Mouse (Mus musculus): ENCODE results near the gene Cfap52. TPM values are rescaled to one million over a fixed set of nuclear protein-coding genes. Genes with fewer than 3 reads are reported as not detected.

Cfap52 gene
- polyA plus RNA-seq, 1 experiment, result 0.04 TPM

DNA sequence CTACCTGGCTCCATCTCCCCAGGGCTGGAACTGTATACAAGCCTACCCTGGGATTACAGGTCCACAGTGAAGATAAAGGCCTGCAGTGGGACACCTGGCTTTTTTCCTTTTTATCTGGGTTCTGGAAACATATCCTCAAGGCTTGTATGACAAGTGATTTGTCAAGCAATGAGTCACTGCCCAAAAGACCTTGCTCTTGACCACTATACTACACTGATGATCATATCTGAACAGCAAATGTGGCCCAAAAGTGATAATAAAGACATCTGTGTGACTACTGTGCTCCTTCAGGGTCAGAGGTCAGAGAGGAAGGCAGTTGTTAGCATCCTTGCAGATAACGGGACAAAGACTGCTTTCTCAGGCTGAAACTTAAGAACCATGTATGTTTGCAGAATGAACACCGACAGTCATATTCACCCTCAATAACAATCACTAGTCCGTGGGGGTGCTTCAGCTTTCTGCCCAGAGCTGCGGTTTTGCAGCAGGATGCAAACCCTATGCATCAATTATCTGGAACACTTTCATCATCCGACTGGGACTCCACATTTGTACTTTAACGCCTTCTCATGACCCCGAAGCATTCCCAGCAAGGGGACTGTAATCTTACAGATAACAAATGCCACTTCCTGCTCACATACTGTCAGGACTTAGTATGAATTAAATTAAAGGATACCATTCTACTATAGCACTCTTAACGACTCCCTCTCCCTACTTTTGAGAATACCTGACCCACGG, 45.1 kb downstream of the Cfap52 start:
- Histone ChIP-seq H3K79me3 (ENCODE audit: low read depth) (no peaks in the 10 kb centered on the region), H3K27me3 (ENCODE audit: control insufficient read depth, insufficient read depth, insufficient read length) (no peaks in the 10 kb centered on the region), H3K4me3 (ENCODE audit: insufficient read depth, poor library complexity, severe bottlenecking) (peak overlapping the region; percentile 48), H3K36me3 (ENCODE audit: control insufficient read depth, insufficient read depth) (no peaks in the 10 kb centered on the region), H3K79me2 (ENCODE audit: control insufficient read depth, insufficient read depth) (peaks cover 9% of the 10 kb centered on the region), H3ac (ENCODE audit: control insufficient read depth, insufficient read length, low read depth) (peak overlapping the region; percentile 23)
- TF ChIP-seq FOSL1 (IDR thresholded peaks at IDR 0.05; ENCODE audit: insufficient read depth, low read length, poor library complexity, severe bottlenecking) (peak; percentile 87), CTCF (IDR thresholded peaks at IDR 0.05; ENCODE audit: control insufficient read depth, insufficient read depth, insufficient read length) (no peak), CEBPB (IDR thresholded peaks at IDR 0.05; ENCODE audit: low read depth) (peak; percentile 62), MAX (IDR thresholded peaks at IDR 0.05) (peak; percentile 35), MYOG (IDR thresholded peaks at IDR 0.05; ENCODE audit: control insufficient read depth, extremely low read depth, insufficient read length) (no peak), USF1 (IDR thresholded peaks at IDR 0.05; ENCODE audit: low read depth) (no peak), MYOD1 (IDR thresholded peaks at IDR 0.05; ENCODE audit: control insufficient read depth, insufficient read length, low read depth) (peak; percentile 66)

DNA sequence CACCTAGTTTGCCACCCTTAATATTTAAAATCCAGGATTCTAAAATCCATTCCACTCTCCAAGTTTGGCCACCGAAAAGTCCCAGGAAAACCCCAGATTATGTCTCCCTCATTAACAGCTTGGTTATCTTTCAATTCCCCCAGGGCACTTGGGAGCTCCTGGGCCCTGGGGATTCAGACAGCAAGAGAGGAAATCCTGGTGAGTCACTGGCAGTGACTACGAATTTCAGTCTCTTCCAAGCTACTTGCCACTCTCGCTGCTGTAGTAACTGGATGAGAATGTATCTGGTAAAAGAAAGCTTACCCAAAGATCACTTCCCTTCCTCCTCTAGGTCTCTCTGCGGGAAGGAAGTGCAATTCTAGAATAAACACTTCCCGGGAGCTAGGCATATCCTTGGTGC, 45.9 kb downstream of the Cfap52 start:
- Histone ChIP-seq H3K27me3 (ENCODE audit: control insufficient read depth, insufficient read depth, insufficient read length) (no peaks in the 10 kb centered on the region), H3K79me2 (ENCODE audit: control insufficient read depth, insufficient read depth) (peaks cover 9% of the 10 kb centered on the region), H3K36me3 (ENCODE audit: control insufficient read depth, insufficient read depth) (no peaks in the 10 kb centered on the region), H3ac (ENCODE audit: control insufficient read depth, insufficient read length, low read depth) (no peak overlapping the region), H3K79me3 (ENCODE audit: low read depth) (no peaks in the 10 kb centered on the region), H3K4me3 (ENCODE audit: insufficient read depth, poor library complexity, severe bottlenecking) (no peak overlapping the region)
- no peak for TF ChIP-seq USF1 (IDR thresholded peaks at IDR 0.05; ENCODE audit: low read depth)
- no peak for TF ChIP-seq CEBPB (IDR thresholded peaks at IDR 0.05; ENCODE audit: low read depth)
- peak; percentile 34 for TF ChIP-seq MYOD1 (IDR thresholded peaks at IDR 0.05; ENCODE audit: control insufficient read depth, insufficient read length, low read depth)
- TF ChIP-seq MAX (IDR thresholded peaks at IDR 0.05), result no peak
- TF ChIP-seq CTCF (IDR thresholded peaks at IDR 0.05; ENCODE audit: control insufficient read depth, insufficient read depth, insufficient read length), result no peak
- TF ChIP-seq FOSL1 (IDR thresholded peaks at IDR 0.05; ENCODE audit: insufficient read depth, low read length, poor library complexity, severe bottlenecking), result peak; percentile 72
- no peak for TF ChIP-seq MYOG (IDR thresholded peaks at IDR 0.05; ENCODE audit: control insufficient read depth, extremely low read depth, insufficient read length)

DNA sequence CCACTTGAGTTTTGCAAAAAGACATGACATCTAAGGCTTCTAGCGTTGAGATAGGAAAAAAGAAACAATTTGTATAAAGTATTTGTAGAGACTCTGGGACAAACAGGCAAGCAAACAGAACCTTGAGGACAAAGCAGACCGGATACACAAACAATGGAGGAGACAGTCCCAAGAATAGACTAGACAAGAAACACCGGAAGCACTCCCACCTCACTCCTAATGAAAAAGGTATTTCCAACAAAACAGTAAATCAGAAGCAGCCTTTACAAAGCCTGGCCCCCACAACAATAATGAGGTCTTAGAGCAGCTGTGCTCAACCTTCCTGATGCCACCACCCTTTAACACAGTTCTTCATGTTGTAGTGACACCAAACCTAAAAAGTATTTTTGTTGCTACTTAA, 48.3 kb downstream of the Cfap52 start:
- Histone ChIP-seq H3K4me3 (ENCODE audit: insufficient read depth, poor library complexity, severe bottlenecking) (no peak overlapping the region), H3K27me3 (ENCODE audit: control insufficient read depth, insufficient read depth, insufficient read length) (no peaks in the 10 kb centered on the region), H3K79me3 (ENCODE audit: low read depth) (no peaks in the 10 kb centered on the region), H3K36me3 (ENCODE audit: control insufficient read depth, insufficient read depth) (no peaks in the 10 kb centered on the region), H3K79me2 (ENCODE audit: control insufficient read depth, insufficient read depth) (peaks cover 9% of the 10 kb centered on the region), H3ac (ENCODE audit: control insufficient read depth, insufficient read length, low read depth) (no peak overlapping the region)
- no peak for TF ChIP-seq USF1 (IDR thresholded peaks at IDR 0.05; ENCODE audit: low read depth)
- no peak for TF ChIP-seq MAX (IDR thresholded peaks at IDR 0.05)
- no peak for TF ChIP-seq MYOG (IDR thresholded peaks at IDR 0.05; ENCODE audit: control insufficient read depth, extremely low read depth, insufficient read length)
- TF ChIP-seq FOSL1 (IDR thresholded peaks at IDR 0.05; ENCODE audit: insufficient read depth, low read length, poor library complexity, severe bottlenecking), result no peak
- TF ChIP-seq MYOD1 (IDR thresholded peaks at IDR 0.05; ENCODE audit: control insufficient read depth, insufficient read length, low read depth), result no peak
- no peak for TF ChIP-seq CEBPB (IDR thresholded peaks at IDR 0.05; ENCODE audit: low read depth)
- TF ChIP-seq CTCF (IDR thresholded peaks at IDR 0.05; ENCODE audit: control insufficient read depth, insufficient read depth, insufficient read length), result no peak

DNA sequence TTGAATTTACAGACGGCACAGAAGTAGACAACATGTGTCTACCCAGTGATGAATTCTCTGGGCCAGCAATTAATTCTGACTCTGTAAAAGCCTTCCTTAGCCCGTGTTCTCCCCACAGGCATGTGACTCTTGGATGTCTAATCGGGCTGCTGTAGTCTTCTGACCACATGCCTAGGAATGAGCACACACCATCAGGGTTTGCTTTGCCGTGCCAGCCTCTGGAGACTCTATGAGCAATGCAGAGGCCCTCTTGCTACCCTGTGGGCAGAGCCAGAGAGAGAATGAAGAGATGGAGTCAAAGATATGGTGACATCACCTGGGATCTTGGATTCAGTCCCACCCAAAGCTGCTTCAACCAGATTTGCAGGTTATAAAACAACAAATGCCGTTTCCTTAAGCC, 54.4 kb downstream of the Cfap52 start:
- Histone ChIP-seq H3K79me2 (ENCODE audit: control insufficient read depth, insufficient read depth) (no peaks in the 10 kb centered on the region), H3K27me3 (ENCODE audit: control insufficient read depth, insufficient read depth, insufficient read length) (no peaks in the 10 kb centered on the region), H3K4me3 (ENCODE audit: insufficient read depth, poor library complexity, severe bottlenecking) (no peak overlapping the region), H3K79me3 (ENCODE audit: low read depth) (no peaks in the 10 kb centered on the region), H3ac (ENCODE audit: control insufficient read depth, insufficient read length, low read depth) (no peak overlapping the region), H3K36me3 (ENCODE audit: control insufficient read depth, insufficient read depth) (no peaks in the 10 kb centered on the region)
- TF ChIP-seq CEBPB (IDR thresholded peaks at IDR 0.05; ENCODE audit: low read depth), result no peak
- no peak for TF ChIP-seq CTCF (IDR thresholded peaks at IDR 0.05; ENCODE audit: control insufficient read depth, insufficient read depth, insufficient read length)
- TF ChIP-seq MYOG (IDR thresholded peaks at IDR 0.05; ENCODE audit: control insufficient read depth, extremely low read depth, insufficient read length), result no peak
- TF ChIP-seq MAX (IDR thresholded peaks at IDR 0.05), result peak; percentile 82
- TF ChIP-seq MYOD1 (IDR thresholded peaks at IDR 0.05; ENCODE audit: control insufficient read depth, insufficient read length, low read depth), result peak; percentile 11
- TF ChIP-seq FOSL1 (IDR thresholded peaks at IDR 0.05; ENCODE audit: insufficient read depth, low read length, poor library complexity, severe bottlenecking), result no peak
- TF ChIP-seq USF1 (IDR thresholded peaks at IDR 0.05; ENCODE audit: low read depth), result peak; percentile 81

- Histone ChIP-seq H3K4me3 (ENCODE audit: insufficient read depth, poor library complexity, severe bottlenecking) (no peak overlapping the region), H3K79me2 (ENCODE audit: control insufficient read depth, insufficient read depth) (no peaks in the 10 kb centered on the region), H3K79me3 (ENCODE audit: low read depth) (no peaks in the 10 kb centered on the region), H3K36me3 (ENCODE audit: control insufficient read depth, insufficient read depth) (no peaks in the 10 kb centered on the region), H3K27me3 (ENCODE audit: control insufficient read depth, insufficient read depth, insufficient read length) (no peaks in the 10 kb centered on the region), H3ac (ENCODE audit: control insufficient read depth, insufficient read length, low read depth) (no peak overlapping the region)
- TF ChIP-seq CEBPB (IDR thresholded peaks at IDR 0.05; ENCODE audit: low read depth) (no peak), USF1 (IDR thresholded peaks at IDR 0.05; ENCODE audit: low read depth) (peak; percentile 60)
Measured at GRCm38 (mm10) chr11:67903756-67904155, 61.7 kb downstream of the Cfap52 start.

Measured in C2C12 (cell line).